Mouse (Mus musculus) thymus, adult 2 months (tissue): ENCODE measurements at regions not wholly inside any gene's neighbourhood (a gene's known extent, or its start where the extent isn't known, plus 50 kb on each side); places are given as distances from the start of the nearest gene placed in this dataset.

ENCODE experiments used
- DNase-seq: peaks from one replicate; pipeline ENCODE4 v3.0.0; 2021
- H3K27ac ChIP-seq: fragments of 200-500 bp; 2 replicates; pipeline ENCODE4 v1.5.1; 2012; ENCODE audit warnings: low read length, control low read depth; ENCODE audit not compliant: control insufficient read depth, insufficient read depth
- H3K27me3 ChIP-seq: fragments of 200-500 bp; 2 replicates; pipeline ENCODE4 v1.6.1; 2012; ENCODE audit warnings: mild to moderate bottlenecking, low read length, moderate library complexity, mixed read lengths; ENCODE audit not compliant: control insufficient read depth, insufficient read depth
- H3K36me3 ChIP-seq: fragments of 200-500 bp; 2 replicates; pipeline ENCODE4 v1.6.1; 2012; ENCODE audit warnings: mild to moderate bottlenecking, low read length, moderate library complexity; ENCODE audit not compliant: control insufficient read depth, insufficient read depth
- H3K4me1 ChIP-seq: fragments of 200-500 bp; replicated peaks from 2 replicates; pipeline ENCODE4 v1.6.1; 2012; ENCODE audit warnings: low read length; ENCODE audit not compliant: control insufficient read depth, insufficient read depth
- H3K4me3 ChIP-seq: fragments of 200-500 bp; 2 replicates; pipeline ENCODE4 v1.5.1; 2012; ENCODE audit warnings: mild to moderate bottlenecking, low read length, control low read depth, moderate library complexity; ENCODE audit not compliant: control insufficient read depth, insufficient read depth
- CTCF ChIP-seq: fragments of 200-500 bp; IDR thresholded peaks from 2 replicates; pipeline ENCODE4 v1.5.1; 2012; ENCODE audit warnings: mild to moderate bottlenecking, control low read depth, low read length, moderate library complexity, borderline replicate concordance; ENCODE audit not compliant: control insufficient read depth, poor library complexity, insufficient read depth; ENCODE audit errors: extremely low read depth
- POLR2A ChIP-seq: fragments of 200-500 bp; IDR thresholded peaks from 2 replicates; pipeline ENCODE4 v1.6.1; 2012; ENCODE audit warnings: mild to moderate bottlenecking, low read length, control low read depth, moderate library complexity; ENCODE audit not compliant: control insufficient read depth, poor library complexity, insufficient read depth; ENCODE audit errors: extremely low read depth
- WGBS: fragments of 180-500 bp; shearing (Covaris S2); methylation state at CpG from one replicate; pipeline ENCODE4 v1.1.7; 2018; 5-methylcytosine and 5-hydroxymethylcytosine counted together

- no peaks in the 10 kb centered on the region for H3K27me3 ChIP-seq
- 96% methylated on average over 5 of the region's 5 CpGs for WGBS
These were observed 131.2 kb upstream of the Adam6b start for GRCm38 (mm10) chr12:113358077-113358476.

GRCm38 (mm10) chr12:113360032-113360431 lies 129.3 kb upstream of the Adam6b start:
- Histone ChIP-seq H3K36me3 (no peaks in the 10 kb centered on the region), H3K27ac (no peak overlapping the region), H3K27me3 (no peaks in the 10 kb centered on the region), H3K4me3 (no peak overlapping the region), H3K4me1 (no peaks in the 10 kb centered on the region)
- TF ChIP-seq CTCF (no peak), POLR2A (no peak)
- WGBS: 100% methylated on average over 7 of the region's 7 CpGs
- no peak for DNase-seq

More at GRCm38 (mm10) chr12:113358077-113358476, 131.2 kb upstream of the Adam6b start:
- TF ChIP-seq POLR2A: no peak
- TF ChIP-seq CTCF: no peak
- Histone ChIP-seq H3K36me3 (no peaks in the 10 kb centered on the region), H3K4me3 (no peak overlapping the region), H3K4me1 (no peaks in the 10 kb centered on the region), H3K27ac (no peak overlapping the region)
- DNase-seq: no peak

GRCm38 (mm10) chr12:113362409-113363038 lies 126.8 kb upstream of the Adam6b start:
- Histone ChIP-seq H3K4me1 (no peaks in the 10 kb centered on the region), H3K4me3 (no peak overlapping the region), H3K27me3 (no peaks in the 10 kb centered on the region), H3K36me3 (no peaks in the 10 kb centered on the region), H3K27ac (no peak overlapping the region)
- TF ChIP-seq CTCF: no peak
- 47% methylated on average over 2 of the region's 2 CpGs for WGBS
- DNase-seq: no peak

- Histone ChIP-seq H3K27ac (no peak overlapping the region), H3K27me3 (no peaks in the 10 kb centered on the region), H3K4me3 (no peak overlapping the region), H3K36me3 (no peaks in the 10 kb centered on the region), H3K4me1 (no peaks in the 10 kb centered on the region)
- DNase-seq: no peak
- no peak for TF ChIP-seq CTCF
- no peak for TF ChIP-seq POLR2A
These were observed 125.3 kb upstream of the Adam6b start for GRCm38 (mm10) chr12:113364023-113364422.

GRCm38 (mm10) chr12:113364437-113364836 lies 124.9 kb upstream of the Adam6b start:
- TF ChIP-seq POLR2A (no peak), CTCF (no peak)
- H3K4me1 ChIP-seq: no peaks in the 10 kb centered on the region
- no peak overlapping the region for H3K4me3 ChIP-seq
- H3K36me3 ChIP-seq: no peaks in the 10 kb centered on the region
- DNase-seq: no peak
- no peak overlapping the region for H3K27ac ChIP-seq
- H3K27me3 ChIP-seq: no peaks in the 10 kb centered on the region

GRCm38 (mm10) chr12:113365783-113366182 lies 123.5 kb upstream of the Adam6b start:
- DNase-seq: no peak
- Histone ChIP-seq H3K4me1 (no peaks in the 10 kb centered on the region), H3K27ac (no peak overlapping the region), H3K4me3 (no peak overlapping the region), H3K36me3 (no peaks in the 10 kb centered on the region), H3K27me3 (no peaks in the 10 kb centered on the region)
- TF ChIP-seq CTCF (no peak), POLR2A (no peak)
- whole genome bisulfite sequencing: 89% methylated on average over 2 of the region's 2 CpGs

- no peak for DNase-seq
- no peaks in the 10 kb centered on the region for H3K36me3 ChIP-seq
- H3K27ac ChIP-seq: no peak overlapping the region
- WGBS: 20% methylated on average over 1 of the region's 1 CpGs
- no peak for TF ChIP-seq POLR2A
- TF ChIP-seq CTCF: no peak
- no peaks in the 10 kb centered on the region for H3K4me1 ChIP-seq
- no peaks in the 10 kb centered on the region for H3K27me3 ChIP-seq
- no peak overlapping the region for H3K4me3 ChIP-seq
These were observed 122.9 kb upstream of the Adam6b start for GRCm38 (mm10) chr12:113366394-113366793.
